Comparison of ENCODE assay signal across 32 mouse cellular contexts in the genomic region with DNA sequence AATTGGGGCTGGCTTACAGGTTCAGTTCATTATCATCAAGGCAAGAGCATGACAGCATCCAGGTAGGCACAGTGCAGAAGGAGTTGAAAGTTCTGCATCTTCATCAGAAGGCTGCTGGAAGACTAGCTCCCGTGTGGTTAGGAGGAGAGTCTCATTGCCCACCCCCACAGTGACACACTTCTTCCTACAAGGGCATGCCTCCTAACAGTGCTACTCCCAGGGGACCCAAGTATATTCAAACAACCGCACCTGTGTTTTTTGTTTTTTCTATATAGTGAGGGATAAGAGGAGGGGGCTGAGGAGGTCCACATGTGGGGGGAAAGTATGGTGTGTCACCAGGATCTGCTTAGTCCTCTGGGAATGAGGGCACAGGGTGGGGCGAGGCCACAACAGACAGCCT.
"Had no signal": no experiment of that assay in that cellular context is flagged by ENCODE, and none has a peak within 500 bp of the region (broad histone marks: within the 10 kb centered on the region; RNA-seq: fewer than 3 reads in every experiment).

No protein-coding gene starts in this region.

- H3K27me3 ChIP-seq: heart, embryonic 12.5 days; heart, embryonic 13.5 days; heart, embryonic 15.5 days; hindbrain, embryonic 12.5 days; hindbrain, embryonic 13.5 days; hindbrain, embryonic 15.5 days; intestine, embryonic 15.5 days; kidney, embryonic 15.5 days had no signal

- H3K9me3 ChIP-seq: heart, embryonic 10.5 days; heart, embryonic 12.5 days; heart, embryonic 13.5 days; heart, embryonic 15.5 days; hindbrain, embryonic 10.5 days; hindbrain, embryonic 12.5 days; hindbrain, embryonic 13.5 days; hindbrain, embryonic 15.5 days; intestine, embryonic 15.5 days; kidney, embryonic 15.5 days had no signal

- H3K36me3 ChIP-seq: heart, embryonic 10.5 days; heart, embryonic 12.5 days; heart, embryonic 13.5 days; heart, embryonic 15.5 days; hindbrain, embryonic 10.5 days; hindbrain, embryonic 12.5 days; hindbrain, embryonic 13.5 days; hindbrain, embryonic 15.5 days; intestine, embryonic 15.5 days; kidney, embryonic 15.5 days had no signal

- H3K4me2 ChIP-seq: heart, embryonic 11.5 days; heart, embryonic 12.5 days; heart, embryonic 13.5 days; heart, embryonic 15.5 days; hindbrain, embryonic 12.5 days; hindbrain, embryonic 13.5 days; hindbrain, embryonic 14.5 days; hindbrain, embryonic 15.5 days; intestine, embryonic 15.5 days; kidney, embryonic 15.5 days had no signal

- H3K4me3 ChIP-seq: heart, embryonic 10.5 days; heart, embryonic 12.5 days; heart, embryonic 13.5 days; heart, embryonic 15.5 days; hindbrain, embryonic 10.5 days; hindbrain, embryonic 12.5 days; hindbrain, embryonic 13.5 days; hindbrain, embryonic 15.5 days; intestine, embryonic 15.5 days; kidney, embryonic 15.5 days; layer of hippocampus, adult 2 months; left cerebral cortex, adult 2 months had no signal

- H3K27ac ChIP-seq: heart, embryonic 10.5 days; heart, embryonic 13.5 days; heart, embryonic 15.5 days; hindbrain, embryonic 10.5 days; hindbrain, embryonic 12.5 days; hindbrain, embryonic 13.5 days; hindbrain, embryonic 14.5 days; hindbrain, embryonic 15.5 days; hindbrain, postnatal 0 days; intestine, embryonic 15.5 days; kidney, embryonic 15.5 days; kidney, postnatal 0 days; layer of hippocampus, adult 2 months; left cerebral cortex, adult 2 months had no signal

- DNase-seq: heart, postnatal 10 days; heart, postnatal 14 days; heart, postnatal 36 days; heart, postnatal 4 days; kidney, adult 11 months; kidney, adult 18-20 months; kidney, adult 2 months; kidney, adult 8-10 months; kidney, adult 9 months; kidney, postnatal 10 days; kidney, postnatal 14 days; kidney, postnatal 25 days; kidney, postnatal 36 days; kidney, postnatal 4 days; layer of hippocampus, adult 9-11 months; layer of hippocampus, postnatal 36 days had no signal

- H3K4me1 ChIP-seq: intestine, embryonic 15.5 days had no signal

- H3K9ac ChIP-seq: heart, embryonic 12.5 days; heart, embryonic 13.5 days; heart, embryonic 15.5 days; hindbrain, embryonic 12.5 days; hindbrain, embryonic 13.5 days; hindbrain, embryonic 14.5 days; hindbrain, embryonic 15.5 days; intestine, embryonic 15.5 days; kidney, embryonic 15.5 days had no signal
